Mouse (Mus musculus) limb, embryonic 11.5 days (tissue): Measurements from ENCODE around the gene Pygl. TPM values are rescaled to one million over a fixed set of nuclear protein-coding genes. Genes with fewer than 3 reads are reported as not detected.
A peak's percentile ranks its signal among the peaks of the same experiment; 100 is the strongest.
"Not testable (repeated sequence)": the region's sequence is repeated elsewhere in the genome, so short reads cannot be mapped to it uniquely, and the experiment has no call there.

Experiments
- ATAC-seq: fragments of 200-750 bp; cut with Nextera tagmentation; 2 replicates; pipeline ENCODE4 v1.8.0; 2017; ENCODE audit warnings: low read depth; ENCODE audit not compliant: insufficient number of reproducible peaks, low FRiP score, low TSS enrichment
- DNase-seq: peaks from one replicate; pipeline ENCODE4 v3.0.0-alpha.2; 2015; ENCODE audit warnings: low spot score
- H3K27ac ChIP-seq: fragments of 300-500 bp; sonication (generic); replicated peaks from 2 replicates; pipeline ENCODE4 v1.5.1; 2014; ENCODE audit warnings: low read depth, mild to moderate bottlenecking, low read length
- H3K27me3 ChIP-seq: fragments of 300-500 bp; sonication (generic); 2 replicates; pipeline ENCODE4 v1.6.1; 2014; ENCODE audit warnings: mild to moderate bottlenecking, low read length, mixed read lengths; ENCODE audit not compliant: control insufficient read depth, insufficient read depth
- H3K36me3 ChIP-seq: fragments of 300-500 bp; sonication (generic); 2 replicates; pipeline ENCODE4 v1.6.1; 2014; ENCODE audit warnings: mild to moderate bottlenecking, low read length, moderate library complexity, mixed read lengths; ENCODE audit not compliant: control insufficient read depth, insufficient read depth
- H3K4me1 ChIP-seq: fragments of 300-500 bp; sonication (generic); 2 replicates; pipeline ENCODE4 v1.6.1; 2014; ENCODE audit warnings: low read length, mixed read lengths; ENCODE audit not compliant: control insufficient read depth, insufficient read depth
- H3K4me2 ChIP-seq: fragments of 300-500 bp; sonication (generic); 2 replicates; pipeline ENCODE4 v1.6.1; 2014; ENCODE audit warnings: low read depth, mild to moderate bottlenecking, moderate library complexity; ENCODE audit not compliant: severe bottlenecking
- H3K4me3 ChIP-seq: fragments of 300-500 bp; sonication (generic); 2 replicates; pipeline ENCODE4 v1.5.1; 2014; ENCODE audit warnings: low read depth, low read length
- H3K9ac ChIP-seq: fragments of 300-500 bp; sonication (generic); 2 replicates; pipeline ENCODE4 v1.6.1; 2014; ENCODE audit warnings: mild to moderate bottlenecking, low read length
- H3K9me3 ChIP-seq: fragments of 300-500 bp; sonication (generic); 2 replicates; pipeline ENCODE4 v1.6.1; 2016; ENCODE audit warnings: low read length; ENCODE audit not compliant: control insufficient read depth
- WGBS: fragments of 180-500 bp; shearing (Covaris S2); extraction: QIAGEN DNeasy Blood & Tissue Kit; methylation state at CpG from one replicate; pipeline ENCODE4 v1.1.7; 2014; 5-methylcytosine and 5-hydroxymethylcytosine counted together
- polyA plus RNA-seq: library from polyadenylated mRNA; unstranded; fragments of >200 nt; fragmentation: Nextera tagmentation; extraction: Ambion mirVana; gene quantifications from 2 replicates; pipeline ENCODE4 v1.2.1, GENCODE M21; 2014

Pygl gene
- polyA plus RNA-seq, 1 experiment from 2014 or later, result 7.8 TPM

- Histone ChIP-seq H3K4me3 (no peak overlapping the region), H3K27me3 (no peaks in the 10 kb centered on the region), H3K9me3 (no peaks in the 10 kb centered on the region), H3K4me2 (no peak overlapping the region), H3K4me1 (peaks cover 9% of the 10 kb centered on the region; the same call in 1 of the 2 replicates), H3K36me3 (no peaks in the 10 kb centered on the region), H3K9ac (no peak overlapping the region), H3K27ac (no peak overlapping the region)
- 90% methylated on average over 5 of the region's 5 CpGs for WGBS
- DNase-seq (no peak), ATAC-seq (no peak)
Measured at GRCm38 (mm10) chr12:70196341-70196740, 34.9 kb downstream of the Pygl start.

GRCm38 (mm10) chr12:70195426-70195825 is 35.9 kb downstream of the Pygl start:
- H3K4me2 ChIP-seq, result no peak overlapping the region
- H3K9ac ChIP-seq, result no peak overlapping the region
- no peaks in the 10 kb centered on the region for H3K27me3 ChIP-seq
- peaks cover 9% of the 10 kb centered on the region; the same call in 1 of the 2 replicates for H3K4me1 ChIP-seq
- H3K4me3 ChIP-seq, result no peak overlapping the region
- no peak for ATAC-seq
- 95% methylated on average over 6 of the region's 6 CpGs for WGBS
- DNase-seq, result no peak
- no peaks in the 10 kb centered on the region for H3K9me3 ChIP-seq
- H3K36me3 ChIP-seq, result no peaks in the 10 kb centered on the region
- no peak overlapping the region for H3K27ac ChIP-seq

- no peak for ATAC-seq
- WGBS, result 18% methylated on average over 19 of the region's 19 CpGs
- Histone ChIP-seq H3K4me2 (peak overlapping the region; percentile 33; the same call in 1 of the 2 replicates), H3K9ac (0 out of 2 replicates have a peak overlapping the region, but pooled peaks have one; percentile 17), H3K27ac (no peak overlapping the region), H3K27me3 (no peaks in the 10 kb centered on the region), H3K4me1 (peaks cover 9% of the 10 kb centered on the region; the same call in 1 of the 2 replicates), H3K4me3 (peak overlapping the region; percentile 14; the same call in 1 of the 2 replicates), H3K9me3 (no peaks in the 10 kb centered on the region), H3K36me3 (no peaks in the 10 kb centered on the region)
- DNase-seq, result peak; percentile 38
Measured at GRCm38 (mm10) chr12:70192267-70192727, 39.0 kb downstream of the Pygl start.

- DNase-seq (no peak), ATAC-seq (no peak)
- Histone ChIP-seq H3K4me1 (no peaks in the 10 kb centered on the region), H3K36me3 (no peaks in the 10 kb centered on the region), H3K4me2 (no peak overlapping the region), H3K4me3 (no peak overlapping the region), H3K27ac (no peak overlapping the region), H3K9me3 (no peaks in the 10 kb centered on the region), H3K9ac (no peak overlapping the region), H3K27me3 (no peaks in the 10 kb centered on the region)
- WGBS, result 82% methylated on average over 22 of the region's 22 CpGs
Measured at GRCm38 (mm10) chr12:70184173-70184783, 47.0 kb downstream of the Pygl start.

GRCm38 (mm10) chr12:70183507-70183906 is 47.8 kb downstream of the Pygl start:
- H3K4me2 ChIP-seq, H3K36me3 ChIP-seq, DNase-seq, ATAC-seq, H3K9ac ChIP-seq, H3K4me1 ChIP-seq, H3K27ac ChIP-seq, H3K27me3 ChIP-seq, H3K9me3 ChIP-seq, H3K4me3 ChIP-seq: not testable (repeated sequence)
- 96% methylated on average over 8 of the region's 8 CpGs for WGBS

GRCm38 (mm10) chr12:70169969-70170368 is 61.3 kb downstream of the Pygl start:
- Histone ChIP-seq H3K27me3 (no peaks in the 10 kb centered on the region), H3K36me3 (no peaks in the 10 kb centered on the region), H3K4me2 (no peak overlapping the region), H3K9ac (no peak overlapping the region), H3K4me1 (no peaks in the 10 kb centered on the region), H3K4me3 (no peak overlapping the region), H3K9me3 (no peaks in the 10 kb centered on the region), H3K27ac (no peak overlapping the region)
- no peak for ATAC-seq
- WGBS, result 98% methylated on average over 1 of the region's 1 CpGs
- DNase-seq, result no peak

GRCm38 (mm10) chr12:70167950-70168349 is 63.3 kb downstream of the Pygl start:
- Histone ChIP-seq H3K4me2 (no peak overlapping the region), H3K27me3 (no peaks in the 10 kb centered on the region), H3K4me1 (no peaks in the 10 kb centered on the region), H3K9ac (no peak overlapping the region), H3K27ac (no peak overlapping the region), H3K36me3 (no peaks in the 10 kb centered on the region), H3K9me3 (no peaks in the 10 kb centered on the region), H3K4me3 (no peak overlapping the region)
- ATAC-seq (no peak), DNase-seq (no peak)
- WGBS, result 88% methylated on average over 4 of the region's 4 CpGs

- H3K9me3 ChIP-seq, result no peaks in the 10 kb centered on the region
- 80% methylated on average over 3 of the region's 3 CpGs for WGBS
- H3K27ac ChIP-seq, result no peak overlapping the region
- H3K4me1 ChIP-seq, result no peaks in the 10 kb centered on the region
- ATAC-seq, result no peak
- H3K36me3 ChIP-seq, result no peaks in the 10 kb centered on the region
- no peak for DNase-seq
- no peaks in the 10 kb centered on the region for H3K27me3 ChIP-seq
- H3K9ac ChIP-seq, result no peak overlapping the region
- no peak overlapping the region for H3K4me3 ChIP-seq
- no peak overlapping the region for H3K4me2 ChIP-seq
Measured at GRCm38 (mm10) chr12:70164741-70165140, 66.5 kb downstream of the Pygl start.

GRCm38 (mm10) chr12:70161057-70161456 is 70.2 kb downstream of the Pygl start:
- WGBS, result 80% methylated on average over 5 of the region's 5 CpGs
- no peak overlapping the region for H3K9ac ChIP-seq
- ATAC-seq (no peak), DNase-seq (no peak)
- H3K36me3 ChIP-seq, result no peaks in the 10 kb centered on the region
- no peak overlapping the region for H3K4me3 ChIP-seq
- H3K9me3 ChIP-seq, result no peaks in the 10 kb centered on the region
- no peaks in the 10 kb centered on the region for H3K4me1 ChIP-seq
- H3K4me2 ChIP-seq, result no peak overlapping the region
- H3K27ac ChIP-seq, result no peak overlapping the region
- no peaks in the 10 kb centered on the region for H3K27me3 ChIP-seq
